Mouse (Mus musculus) forebrain, embryonic 15.5 days (tissue): ENCODE data around the gene Galp. TPM values are rescaled to one million over a fixed set of nuclear protein-coding genes. Genes with fewer than 3 reads are reported as not detected.

Source experiments
- ATAC-seq: fragments of 200-750 bp; cut with Nextera tagmentation; replicated peaks from 2 replicates; pipeline ENCODE4 v1.8.0; 2017; ENCODE audit warnings: mild to moderate bottlenecking, moderate TSS enrichment, moderate library complexity
- H3K27ac ChIP-seq: fragments of 300-500 bp; sonication (generic); replicated peaks from 2 replicates; pipeline ENCODE4 v1.5.1; 2015; ENCODE audit warnings: mild to moderate bottlenecking, inconsistent platforms
- H3K27me3 ChIP-seq: fragments of 300-500 bp; sonication (generic); 2 replicates; pipeline ENCODE4 v1.6.1; 2015; ENCODE audit warnings: inconsistent platforms
- H3K36me3 ChIP-seq: fragments of 300-500 bp; sonication (generic); 2 replicates; pipeline ENCODE4 v1.6.1; 2015; ENCODE audit warnings: mild to moderate bottlenecking, inconsistent platforms
- H3K4me1 ChIP-seq: fragments of 300-500 bp; sonication (generic); 2 replicates; pipeline ENCODE4 v1.6.1; 2015; ENCODE audit warnings: inconsistent platforms
- H3K4me2 ChIP-seq: fragments of 300-500 bp; sonication (generic); replicated peaks from 2 replicates; pipeline ENCODE4 v1.6.1; 2015; ENCODE audit warnings: mild to moderate bottlenecking, inconsistent platforms
- H3K4me3 ChIP-seq: fragments of 300-500 bp; sonication (generic); 2 replicates; pipeline ENCODE4 v1.5.1; 2015; ENCODE audit warnings: mild to moderate bottlenecking, inconsistent platforms
- H3K9ac ChIP-seq: fragments of 300-500 bp; sonication (generic); replicated peaks from 2 replicates; pipeline ENCODE4 v1.6.1; 2015; ENCODE audit warnings: mild to moderate bottlenecking, inconsistent platforms
- H3K9me3 ChIP-seq: fragments of 300-500 bp; sonication (generic); 2 replicates; pipeline ENCODE4 v1.6.1; 2016; ENCODE audit warnings: inconsistent platforms
- WGBS: fragments of 180-500 bp; shearing (Covaris S2); methylation state at CpG from one replicate; pipeline ENCODE4 v1.1.7; 2015; ENCODE audit warnings: mixed read lengths; 5-methylcytosine and 5-hydroxymethylcytosine counted together
- polyA plus RNA-seq: library from polyadenylated mRNA; unstranded; fragments of >200 nt; fragmentation: Nextera tagmentation; extraction: Ambion mirVana; gene quantifications from 2 replicates; pipeline ENCODE4 v1.2.1, GENCODE M21; 2015

Gene Galp
- polyA plus RNA-seq, 1 experiment from 2014 or later: not detected

DNA sequence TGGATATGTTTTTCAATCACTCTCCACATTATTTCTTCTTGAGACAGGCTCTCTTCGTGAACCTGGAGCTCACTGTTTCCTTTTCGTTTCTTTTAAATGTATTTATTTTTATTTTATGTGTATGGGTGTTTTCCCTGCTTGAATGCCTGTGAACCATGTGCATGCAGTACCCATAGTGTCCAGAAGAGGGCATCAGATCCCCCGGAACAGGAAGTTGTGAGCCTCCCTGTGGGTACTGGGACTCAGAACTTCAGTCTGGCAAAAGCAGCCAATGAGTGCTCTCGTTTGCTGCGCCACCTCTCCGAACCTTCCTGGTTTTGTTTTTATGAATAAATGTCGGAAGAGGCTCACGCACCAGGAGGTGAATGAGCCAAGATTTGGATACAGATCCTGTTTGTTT lies 68.8 kb downstream of the Galp start:
- Histone ChIP-seq H3K4me2 (no peak overlapping the region), H3K27me3 (no peaks in the 10 kb centered on the region), H3K4me3 (no peak overlapping the region), H3K9ac (no peak overlapping the region), H3K36me3 (no peaks in the 10 kb centered on the region), H3K9me3 (no peaks in the 10 kb centered on the region), H3K4me1 (no peaks in the 10 kb centered on the region), H3K27ac (no peak overlapping the region)
- no peak for ATAC-seq
- 57% methylated on average over 8 of the region's 8 CpGs for WGBS

Other genes with a start within 250 kb of the Galp start
- not detected in 2 replicates for gene Vmn1r65, start 186.1 kb upstream of the Galp start, polyA plus RNA-seq
- not detected in 2 replicates for gene Nlrp4c, start 151.9 kb upstream of the Galp start, polyA plus RNA-seq
- 23.7 and 25.5 TPM in 2 replicates for gene Zfp787, start 41.1 kb upstream of the Galp start, polyA plus RNA-seq
- gene Zfp444, start 24.9 kb upstream of the Galp start, polyA plus RNA-seq: 111 and 112 TPM in 2 replicates
- not detected in 2 replicates for gene Zscan5b, start 25.2 kb downstream of the Galp start, polyA plus RNA-seq
- 0.38 TPM in 1 of 2 replicates, not detected in the other for gene Epp13, start 55.6 kb downstream of the Galp start, polyA plus RNA-seq
- 15.2 and 15.8 TPM in 2 replicates for gene Zfp667, start 89.5 kb downstream of the Galp start, polyA plus RNA-seq
- gene Zfp583, start 134.2 kb downstream of the Galp start, polyA plus RNA-seq: 12.3 and 13.8 TPM in 2 replicates
- gene Gm3854, start 146.7 kb downstream of the Galp start, polyA plus RNA-seq: 5.7 and 6.0 TPM in 2 replicates
- gene Zfp78, start 166.2 kb downstream of the Galp start, polyA plus RNA-seq: 4.5 and 4.6 TPM in 2 replicates
- 21.5 and 23.3 TPM in 2 replicates for gene Zfp28, start 186.2 kb downstream of the Galp start, polyA plus RNA-seq
- gene Smim17, start 201.6 kb downstream of the Galp start, polyA plus RNA-seq: 2.6 and 3.4 TPM in 2 replicates
- gene Gm20715, start 213.2 kb downstream of the Galp start, polyA plus RNA-seq: 0.06 TPM in 1 of 2 replicates, not detected in the other
- not detected in 2 replicates for gene Olfr1344, start 241.6 kb downstream of the Galp start, polyA plus RNA-seq